Mouse (Mus musculus) myocyte (in vitro differentiated cells): ENCODE results near the gene Gpatch3. TPM values are rescaled to one million over a fixed set of nuclear protein-coding genes. Genes with fewer than 3 reads are reported as not detected.

Experiments used
- H3K27me3 ChIP-seq: one replicate; pipeline ENCODE4 v1.6.1; 2011; ENCODE audit not compliant: control insufficient read depth, insufficient read depth, insufficient read length
- H3K36me3 ChIP-seq: one replicate; pipeline ENCODE4 v1.6.1; 2011; ENCODE audit not compliant: control insufficient read depth, insufficient read depth
- H3K4me2 ChIP-seq: one replicate; pipeline ENCODE4 v1.6.1; 2011; ENCODE audit warnings: low read depth, control low read depth
- H3K4me3 ChIP-seq: one replicate; pipeline ENCODE4 v1.5.1; 2011; ENCODE audit warnings: mild to moderate bottlenecking, control low read depth, moderate library complexity
- H3K79me2 ChIP-seq: one replicate; pipeline ENCODE4 v1.6.1; 2011; ENCODE audit not compliant: control insufficient read depth, insufficient read depth
- H3ac ChIP-seq: one replicate; pipeline ENCODE4 v1.6.1; 2011; ENCODE audit not compliant: control insufficient read depth, insufficient read length
- CEBPB ChIP-seq: IDR thresholded peaks from 2 replicates; pipeline ENCODE4 v1.6.1; 2011; ENCODE audit warnings: mild to moderate bottlenecking, moderate library complexity; ENCODE audit not compliant: poor library complexity, insufficient read depth, severe bottlenecking
- E2F4 ChIP-seq: IDR thresholded peaks from one replicate; pipeline ENCODE4 v1.6.1; 2011; ENCODE audit warnings: mild to moderate bottlenecking, control low read depth, moderate library complexity; ENCODE audit not compliant: insufficient read depth
- MAX ChIP-seq: IDR thresholded peaks from one replicate; pipeline ENCODE4 v1.6.1; 2011; ENCODE audit warnings: low read depth, mild to moderate bottlenecking, control low read depth
- MYOD1 ChIP-seq, 3 experiments: IDR thresholded peaks; one replicate each; pipeline ENCODE4 v1.6.1; 2011; ENCODE audit warnings: control low read depth in 2 of 3, low read depth in 2 of 3, mild to moderate bottlenecking in 2 of 3, moderate library complexity in 1 of 3; ENCODE audit not compliant: insufficient read length in 2 of 3, control insufficient read depth in 1 of 3
- MYOG ChIP-seq, 3 experiments: IDR thresholded peaks; one replicate each; pipeline ENCODE4 v1.6.1; 2011; ENCODE audit warnings: control low read depth in 2 of 3, low read depth in 2 of 3, mild to moderate bottlenecking in 2 of 3; ENCODE audit not compliant: insufficient read length in 2 of 3, control insufficient read depth in 1 of 3, insufficient read depth in 1 of 3
- POLR2A ChIP-seq: IDR thresholded peaks from one replicate; pipeline ENCODE4 v1.6.1; 2011; ENCODE audit warnings: low read depth, mild to moderate bottlenecking, control low read depth, moderate library complexity; ENCODE audit not compliant: insufficient read length
- POLR2AphosphoS2 ChIP-seq: IDR thresholded peaks from one replicate; pipeline ENCODE4 v1.6.1; 2011; ENCODE audit warnings: low read depth, control low read depth; ENCODE audit not compliant: insufficient read length
- REST ChIP-seq: IDR thresholded peaks from one replicate; pipeline ENCODE4 v1.6.1; 2011; ENCODE audit warnings: mild to moderate bottlenecking, control low read depth, moderate library complexity; ENCODE audit not compliant: insufficient read depth, insufficient read length
- SRF ChIP-seq: IDR thresholded peaks from one replicate; pipeline ENCODE4 v1.6.1; 2011; ENCODE audit warnings: low read depth; ENCODE audit not compliant: control insufficient read depth, insufficient read length
- TCF12 ChIP-seq: IDR thresholded peaks from one replicate; pipeline ENCODE4 v1.6.1; 2011; ENCODE audit warnings: mild to moderate bottlenecking, control low read depth; ENCODE audit not compliant: poor library complexity, insufficient read depth, severe bottlenecking
- TCF3 ChIP-seq: IDR thresholded peaks from one replicate; pipeline ENCODE4 v1.6.1; 2011; ENCODE audit warnings: low read depth, control low read depth; ENCODE audit not compliant: insufficient read length
- USF1 ChIP-seq: IDR thresholded peaks from one replicate; pipeline ENCODE4 v1.6.1; 2011; ENCODE audit warnings: low read depth, mild to moderate bottlenecking, control low read depth, moderate library complexity
- polyA plus RNA-seq: library from polyadenylated mRNA; unstranded; fragments of >200 nt; fragmentation: generic; extraction: Trizol; gene quantifications from one replicate; pipeline ENCODE4 v1.2.1, GENCODE M21; 2012; ENCODE audit warnings: missing spikeins

Gpatch3 gene
- polyA plus RNA-seq, 1 experiment = 4.1 TPM

- Histone ChIP-seq H3K79me2 (no peaks in the 10 kb centered on the region), H3ac (no peak overlapping the region), H3K36me3 (no peaks in the 10 kb centered on the region), H3K4me3 (no peak overlapping the region), H3K4me2 (no peak overlapping the region), H3K27me3 (peaks cover 39% of the 10 kb centered on the region)
- TF ChIP-seq E2F4 (no peak), USF1 (no peak), MYOD1 (IDR thresholded peaks at IDR 0.05; ENCODE audit: control insufficient read depth in 1 of 3, insufficient read length in 2 of 3, low read depth in 2 of 3) (no peak), MYOG (IDR thresholded peaks at IDR 0.05; ENCODE audit: control insufficient read depth in 1 of 3, insufficient read depth in 1 of 3, insufficient read length in 2 of 3, low read depth in 2 of 3) (no peak), POLR2AphosphoS2 (no peak), SRF (no peak), CEBPB (no peak), TCF3 (no peak), MAX (no peak), TCF12 (no peak), POLR2A (no peak), REST (no peak)
These were observed 17.4 kb upstream of the Gpatch3 start for GRCm38 (mm10) chr4:133557041-133557717.

DNA sequence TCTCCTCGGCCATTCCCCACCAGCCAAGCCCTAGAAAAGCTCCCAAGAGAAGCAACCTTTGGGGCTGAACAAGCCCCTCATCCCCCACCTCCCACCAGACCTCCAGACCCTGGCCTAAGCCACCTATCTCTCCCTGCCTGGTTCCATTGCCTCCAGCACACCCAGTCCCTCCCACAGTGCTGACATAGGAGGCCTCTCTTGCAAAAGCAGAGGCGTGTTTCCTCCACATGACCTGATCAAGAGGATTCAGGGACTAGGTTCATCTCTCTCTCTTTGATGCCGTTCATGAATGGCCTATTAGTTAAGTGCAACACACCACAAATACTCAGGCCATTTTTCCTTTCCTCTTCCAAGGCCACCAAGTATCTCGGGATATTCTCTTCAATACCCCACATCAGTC lies 14.7 kb upstream of the Gpatch3 start:
- Histone ChIP-seq H3K27me3 (peaks cover 17% of the 10 kb centered on the region), H3ac (no peak overlapping the region), H3K4me2 (no peak overlapping the region), H3K4me3 (no peak overlapping the region), H3K79me2 (no peaks in the 10 kb centered on the region), H3K36me3 (no peaks in the 10 kb centered on the region)
- TF ChIP-seq TCF12 (no peak), POLR2A (no peak), SRF (no peak), MYOG (IDR thresholded peaks at IDR 0.05; ENCODE audit: control insufficient read depth in 1 of 3, insufficient read depth in 1 of 3, insufficient read length in 2 of 3, low read depth in 2 of 3) (no peak), REST (no peak), MYOD1 (IDR thresholded peaks at IDR 0.05; ENCODE audit: control insufficient read depth in 1 of 3, insufficient read length in 2 of 3, low read depth in 2 of 3) (no peak)

DNA sequence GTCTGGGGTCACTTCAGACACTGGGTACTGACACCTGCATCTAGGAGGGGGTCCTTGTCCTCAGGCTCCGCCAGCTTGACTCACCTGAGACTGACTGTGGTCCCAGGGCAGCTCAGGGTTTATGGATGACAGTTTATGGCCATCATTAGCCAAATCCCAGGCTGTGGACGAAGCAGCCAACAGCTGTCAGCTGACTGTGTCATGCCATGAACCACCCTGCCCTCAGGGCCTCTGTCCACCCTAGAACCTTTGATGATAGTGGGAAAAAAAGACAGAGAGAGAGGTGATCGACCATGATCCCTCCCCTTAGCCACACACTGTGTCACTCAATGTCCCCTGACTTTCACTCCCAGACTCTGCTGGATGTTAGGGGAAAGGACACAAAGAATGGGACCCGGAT lies 12.9 kb upstream of the Gpatch3 start:
- no peaks in the 10 kb centered on the region for H3K36me3 ChIP-seq
- TF ChIP-seq SRF (no peak), POLR2A (no peak), TCF12 (no peak), MYOD1 (IDR thresholded peaks at IDR 0.05; ENCODE audit: control insufficient read depth in 1 of 3, insufficient read length in 2 of 3, low read depth in 2 of 3) (no peak), E2F4 (no peak)
- H3K4me3 ChIP-seq = no peak overlapping the region
- peaks cover 7% of the 10 kb centered on the region for H3K27me3 ChIP-seq
- no peak overlapping the region for H3ac ChIP-seq
- no peaks in the 10 kb centered on the region for H3K79me2 ChIP-seq
- no peak overlapping the region for H3K4me2 ChIP-seq

DNA sequence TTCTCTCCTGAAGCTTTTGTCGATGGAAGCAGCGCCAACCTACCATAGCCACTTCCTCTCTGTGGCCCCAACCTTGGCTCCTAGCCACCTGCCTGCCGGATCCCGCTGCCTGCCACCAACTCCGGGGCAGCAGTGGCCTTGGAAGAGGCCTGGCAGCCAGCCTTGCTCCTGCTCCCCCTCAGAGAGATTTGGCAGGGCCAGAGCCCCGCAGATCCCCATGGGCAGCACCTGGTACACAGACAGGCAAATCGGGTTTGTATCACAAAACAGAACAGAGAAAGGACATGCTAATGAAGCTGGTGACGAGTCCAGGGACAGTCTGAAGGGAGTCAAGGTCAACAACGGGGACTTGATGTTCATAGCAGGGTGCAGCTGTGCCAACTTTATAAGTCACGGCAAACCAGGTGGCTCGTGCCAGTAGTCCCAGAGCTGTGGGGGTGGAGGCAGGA lies 11.4 kb upstream of the Gpatch3 start:
- H3K27me3 ChIP-seq = no peaks in the 10 kb centered on the region
- H3ac ChIP-seq = no peak overlapping the region
- H3K79me2 ChIP-seq = no peaks in the 10 kb centered on the region
- H3K4me3 ChIP-seq = no peak overlapping the region
- TF ChIP-seq TCF3 (no peak), POLR2A (no peak), USF1 (no peak), REST (no peak), SRF (no peak), TCF12 (no peak), E2F4 (no peak)
- H3K36me3 ChIP-seq = no peaks in the 10 kb centered on the region
- H3K4me2 ChIP-seq = no peak overlapping the region

DNA sequence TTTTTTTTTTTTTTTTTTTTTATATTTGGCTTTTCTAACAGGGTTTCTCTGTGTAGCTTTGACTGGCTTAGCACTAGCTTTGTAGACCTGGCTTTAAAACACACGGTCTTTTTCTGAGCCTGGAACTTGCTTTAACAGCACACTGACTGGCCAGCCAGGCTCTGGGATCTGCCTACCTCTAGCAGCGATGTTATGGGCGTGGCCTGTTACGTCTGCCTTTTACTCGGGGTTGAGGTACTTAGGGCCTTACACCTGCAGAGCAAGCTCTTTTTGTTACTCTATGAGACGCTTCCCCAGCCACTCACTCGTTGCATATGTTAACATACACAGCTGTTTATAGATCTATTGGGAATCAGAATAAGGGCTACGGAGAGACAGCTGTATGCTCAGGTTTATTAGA lies 7.3 kb upstream of the Gpatch3 start:
- H3K79me2 ChIP-seq = no peaks in the 10 kb centered on the region
- no peak for TF ChIP-seq USF1
- TF ChIP-seq MYOD1 (IDR thresholded peaks at IDR 0.05; ENCODE audit: control insufficient read depth in 1 of 3, insufficient read length in 2 of 3, low read depth in 2 of 3) = no peak
- TF ChIP-seq CEBPB = no peak
- TF ChIP-seq REST = no peak
- no peak for TF ChIP-seq MYOG (IDR thresholded peaks at IDR 0.05; ENCODE audit: control insufficient read depth in 1 of 3, insufficient read depth in 1 of 3, insufficient read length in 2 of 3, low read depth in 2 of 3)
- TF ChIP-seq SRF = no peak
- TF ChIP-seq MAX = no peak
- no peak for TF ChIP-seq E2F4
- TF ChIP-seq POLR2AphosphoS2 = no peak
- TF ChIP-seq POLR2A = no peak
- TF ChIP-seq TCF3 = no peak
- TF ChIP-seq TCF12 = no peak
- H3ac ChIP-seq = no peak overlapping the region
- no peak overlapping the region for H3K4me2 ChIP-seq
- no peak overlapping the region for H3K4me3 ChIP-seq
- H3K27me3 ChIP-seq = no peaks in the 10 kb centered on the region
- no peaks in the 10 kb centered on the region for H3K36me3 ChIP-seq
